Mouse (Mus musculus): ENCODE data around the gene Dlgap1. TPM values are rescaled to one million over a fixed set of nuclear protein-coding genes. Genes with fewer than 3 reads are reported as not detected.

Gene Dlgap1
- polyA plus RNA-seq, 1 experiment from 2014 or later = 2.4 TPM

GRCm38 (mm10) chr17:70248250-70248649 is 279.4 kb downstream of the Dlgap1 start:
- WGBS = 74% methylated on average over 6 of the region's 6 CpGs
- H3K4me3 ChIP-seq (ENCODE audit: low read depth, low read length) = no peak overlapping the region
- DNase-seq (ENCODE audit: low spot score, missing footprints) (no peak), ATAC-seq (ENCODE audit: low FRiP score) (no peak)
- H3K4me2 ChIP-seq = no peak overlapping the region
- no peak overlapping the region for H3K27ac ChIP-seq (ENCODE audit: low read depth, low read length)
- no peaks in the 10 kb centered on the region for H3K9me3 ChIP-seq (ENCODE audit: control insufficient read depth, low read length)
- H3K4me1 ChIP-seq (ENCODE audit: control insufficient read depth, insufficient read depth, low read length) = no peaks in the 10 kb centered on the region
- no peak overlapping the region for H3K9ac ChIP-seq (ENCODE audit: low read length)
- no peaks in the 10 kb centered on the region for H3K36me3 ChIP-seq (ENCODE audit: control insufficient read depth, insufficient read depth, low read length)
- H3K27me3 ChIP-seq (ENCODE audit: control insufficient read depth, insufficient read depth, low read length) = no peaks in the 10 kb centered on the region

DNA sequence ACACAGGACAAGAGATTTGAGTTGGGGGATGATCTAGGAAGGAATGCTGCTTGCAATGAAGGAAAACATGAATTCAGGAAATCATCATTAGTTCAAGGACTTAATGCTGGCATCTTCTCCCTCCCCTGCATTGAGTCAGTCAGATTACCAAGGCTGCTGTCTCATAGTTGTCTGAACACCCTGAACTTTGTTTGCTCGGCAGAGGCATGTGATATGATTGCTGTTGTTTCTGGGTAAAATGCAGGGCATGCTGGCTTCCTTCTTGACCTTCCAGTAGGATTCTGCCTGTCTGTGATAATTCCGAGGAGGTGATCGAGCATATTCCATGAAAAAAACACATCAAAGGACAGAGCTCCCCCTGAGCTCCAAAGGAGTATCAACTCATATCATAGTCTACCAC is 283.6 kb downstream of the Dlgap1 start:
- WGBS = 91% methylated on average over 3 of the region's 3 CpGs

DNA sequence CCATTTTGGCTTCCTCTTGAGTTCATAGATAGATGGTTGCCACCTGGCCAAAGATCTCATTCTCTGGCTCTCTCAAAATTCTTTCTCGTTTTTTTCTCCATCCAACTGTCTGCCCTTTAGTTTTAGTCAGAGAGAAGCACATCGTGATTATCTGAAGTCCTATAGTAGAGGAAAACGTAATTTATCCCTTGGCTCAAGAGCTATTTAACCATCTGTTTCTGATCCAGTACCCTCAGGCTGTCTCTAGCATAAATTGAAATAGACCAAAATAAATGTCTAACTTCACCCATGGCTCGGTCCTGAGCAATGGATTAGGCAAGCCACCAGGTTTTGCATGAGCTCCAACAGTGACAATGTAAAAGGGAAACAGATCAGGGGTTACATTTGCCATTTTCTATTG is 287.5 kb downstream of the Dlgap1 start:
- Histone ChIP-seq H3K27ac (ENCODE audit: low read depth, low read length) (no peak overlapping the region), H3K4me3 (ENCODE audit: low read depth, low read length) (no peak overlapping the region), H3K4me1 (ENCODE audit: control insufficient read depth, insufficient read depth, low read length) (no peaks in the 10 kb centered on the region), H3K27me3 (ENCODE audit: control insufficient read depth, insufficient read depth, low read length) (no peaks in the 10 kb centered on the region), H3K36me3 (ENCODE audit: control insufficient read depth, insufficient read depth, low read length) (no peaks in the 10 kb centered on the region), H3K9ac (ENCODE audit: low read length) (no peak overlapping the region), H3K4me2 (no peak overlapping the region), H3K9me3 (ENCODE audit: control insufficient read depth, low read length) (no peaks in the 10 kb centered on the region)
- ATAC-seq (ENCODE audit: low FRiP score) = no peak
- WGBS = 83% methylated on average over 4 of the region's 4 CpGs
- DNase-seq (ENCODE audit: low spot score, missing footprints) = no peak

More for the DNA sequence above, 283.6 kb downstream of the Dlgap1 start:
- Histone ChIP-seq H3K27me3 (ENCODE audit: control insufficient read depth, insufficient read depth, low read length) (no peaks in the 10 kb centered on the region), H3K9me3 (ENCODE audit: control insufficient read depth, low read length) (no peaks in the 10 kb centered on the region), H3K36me3 (ENCODE audit: control insufficient read depth, insufficient read depth, low read length) (no peaks in the 10 kb centered on the region), H3K4me3 (ENCODE audit: low read depth, low read length) (no peak overlapping the region), H3K9ac (ENCODE audit: low read length) (no peak overlapping the region), H3K4me2 (no peak overlapping the region), H3K27ac (ENCODE audit: low read depth, low read length) (no peak overlapping the region), H3K4me1 (ENCODE audit: control insufficient read depth, insufficient read depth, low read length) (no peaks in the 10 kb centered on the region)
- ATAC-seq (ENCODE audit: low FRiP score) (no peak), DNase-seq (ENCODE audit: low spot score, missing footprints) (no peak)

- 78% methylated on average over 3 of the region's 3 CpGs for WGBS
Observed at GRCm38 (mm10) chr17:70263156-70263555, 294.3 kb downstream of the Dlgap1 start.

GRCm38 (mm10) chr17:70272125-70272524 is 303.3 kb downstream of the Dlgap1 start:
- no peak overlapping the region for H3K4me3 ChIP-seq (ENCODE audit: low read depth, low read length)
- no peaks in the 10 kb centered on the region for H3K27me3 ChIP-seq (ENCODE audit: control insufficient read depth, insufficient read depth, low read length)
- no peaks in the 10 kb centered on the region for H3K9me3 ChIP-seq (ENCODE audit: control insufficient read depth, low read length)
- H3K4me1 ChIP-seq (ENCODE audit: control insufficient read depth, insufficient read depth, low read length) = no peaks in the 10 kb centered on the region
- 89% methylated on average over 2 of the region's 2 CpGs for WGBS
- DNase-seq (ENCODE audit: low spot score, missing footprints) = no peak
- H3K9ac ChIP-seq (ENCODE audit: low read length) = no peak overlapping the region
- H3K4me2 ChIP-seq = no peak overlapping the region
- ATAC-seq (ENCODE audit: low FRiP score) = no peak
- H3K36me3 ChIP-seq (ENCODE audit: control insufficient read depth, insufficient read depth, low read length) = no peaks in the 10 kb centered on the region
- H3K27ac ChIP-seq (ENCODE audit: low read depth, low read length) = no peak overlapping the region

More at GRCm38 (mm10) chr17:70263156-70263555, 294.3 kb downstream of the Dlgap1 start:
- no peak overlapping the region for H3K27ac ChIP-seq (ENCODE audit: low read depth, low read length)
- H3K36me3 ChIP-seq (ENCODE audit: control insufficient read depth, insufficient read depth, low read length) = no peaks in the 10 kb centered on the region
- H3K9me3 ChIP-seq (ENCODE audit: control insufficient read depth, low read length) = no peaks in the 10 kb centered on the region
- no peak overlapping the region for H3K4me3 ChIP-seq (ENCODE audit: low read depth, low read length)
- H3K4me2 ChIP-seq = no peak overlapping the region
- no peak for ATAC-seq (ENCODE audit: low FRiP score)
- DNase-seq (ENCODE audit: low spot score, missing footprints) = no peak
- no peaks in the 10 kb centered on the region for H3K27me3 ChIP-seq (ENCODE audit: control insufficient read depth, insufficient read depth, low read length)
- H3K4me1 ChIP-seq (ENCODE audit: control insufficient read depth, insufficient read depth, low read length) = no peaks in the 10 kb centered on the region
- no peak overlapping the region for H3K9ac ChIP-seq (ENCODE audit: low read length)

GRCm38 (mm10) chr17:70287708-70288107 is 318.8 kb downstream of the Dlgap1 start:
- H3K9ac ChIP-seq (ENCODE audit: low read length) = no peak overlapping the region
- H3K9me3 ChIP-seq (ENCODE audit: control insufficient read depth, low read length) = no peaks in the 10 kb centered on the region
- H3K4me1 ChIP-seq (ENCODE audit: control insufficient read depth, insufficient read depth, low read length) = no peaks in the 10 kb centered on the region
- H3K27ac ChIP-seq (ENCODE audit: low read depth, low read length) = no peak overlapping the region
- WGBS = 85% methylated on average over 2 of the region's 2 CpGs
- no peaks in the 10 kb centered on the region for H3K27me3 ChIP-seq (ENCODE audit: control insufficient read depth, insufficient read depth, low read length)
- no peaks in the 10 kb centered on the region for H3K36me3 ChIP-seq (ENCODE audit: control insufficient read depth, insufficient read depth, low read length)
- H3K4me2 ChIP-seq = no peak overlapping the region
- H3K4me3 ChIP-seq (ENCODE audit: low read depth, low read length) = no peak overlapping the region
- DNase-seq (ENCODE audit: low spot score, missing footprints) (no peak), ATAC-seq (ENCODE audit: low FRiP score) (no peak)

- no peaks in the 10 kb centered on the region for H3K27me3 ChIP-seq (ENCODE audit: control insufficient read depth, insufficient read depth, low read length)
- no peaks in the 10 kb centered on the region for H3K9me3 ChIP-seq (ENCODE audit: control insufficient read depth, low read length)
- no peak overlapping the region for H3K9ac ChIP-seq (ENCODE audit: low read length)
- H3K4me1 ChIP-seq (ENCODE audit: control insufficient read depth, insufficient read depth, low read length) = no peaks in the 10 kb centered on the region
- no peak overlapping the region for H3K4me3 ChIP-seq (ENCODE audit: low read depth, low read length)
- no peak for DNase-seq (ENCODE audit: low spot score, missing footprints)
- no peak overlapping the region for H3K4me2 ChIP-seq
- no peaks in the 10 kb centered on the region for H3K36me3 ChIP-seq (ENCODE audit: control insufficient read depth, insufficient read depth, low read length)
- ATAC-seq (ENCODE audit: low FRiP score) = no peak
- WGBS = 87% methylated on average over 7 of the region's 7 CpGs
- no peak overlapping the region for H3K27ac ChIP-seq (ENCODE audit: low read depth, low read length)
Observed at GRCm38 (mm10) chr17:70294106-70294505, 325.2 kb downstream of the Dlgap1 start.

DNA sequence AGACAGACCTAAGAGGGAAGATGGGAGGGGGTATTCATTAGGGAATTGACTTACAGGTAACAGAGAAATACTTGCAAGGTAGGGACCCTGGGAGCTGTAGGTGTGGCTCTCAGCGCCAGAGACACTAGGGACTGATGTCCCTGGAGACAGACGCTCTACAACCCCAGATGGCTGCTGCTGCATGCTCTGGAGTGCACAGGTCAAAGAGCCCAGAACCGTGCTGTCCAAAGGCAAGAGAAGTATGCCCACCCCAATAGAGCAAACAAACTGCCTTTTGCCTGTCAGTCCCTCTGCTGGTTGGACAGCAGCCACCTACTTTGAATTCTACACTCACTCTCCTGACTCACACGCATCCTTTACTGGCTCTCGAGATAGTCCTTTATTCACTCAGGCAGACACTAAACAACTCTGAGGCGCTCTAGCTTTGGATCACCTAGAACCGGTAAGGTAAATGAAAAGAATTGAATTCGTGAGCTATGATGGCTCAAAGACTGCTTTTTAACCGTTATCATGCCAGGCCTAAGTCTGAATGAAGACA is 333.1 kb downstream of the Dlgap1 start:
- Histone ChIP-seq H3K4me1 (ENCODE audit: control insufficient read depth, insufficient read depth, low read length) (no peaks in the 10 kb centered on the region), H3K9me3 (ENCODE audit: control insufficient read depth, low read length) (no peaks in the 10 kb centered on the region), H3K4me2 (no peak overlapping the region), H3K9ac (ENCODE audit: low read length) (no peak overlapping the region), H3K36me3 (ENCODE audit: control insufficient read depth, insufficient read depth, low read length) (no peaks in the 10 kb centered on the region), H3K4me3 (ENCODE audit: low read depth, low read length) (no peak overlapping the region), H3K27me3 (ENCODE audit: control insufficient read depth, insufficient read depth, low read length) (no peaks in the 10 kb centered on the region), H3K27ac (ENCODE audit: low read depth, low read length) (no peak overlapping the region)
- DNase-seq (ENCODE audit: low spot score, missing footprints) = no peak
- no peak for ATAC-seq (ENCODE audit: low FRiP score)
- 79% methylated on average over 9 of the region's 9 CpGs for WGBS

DNA sequence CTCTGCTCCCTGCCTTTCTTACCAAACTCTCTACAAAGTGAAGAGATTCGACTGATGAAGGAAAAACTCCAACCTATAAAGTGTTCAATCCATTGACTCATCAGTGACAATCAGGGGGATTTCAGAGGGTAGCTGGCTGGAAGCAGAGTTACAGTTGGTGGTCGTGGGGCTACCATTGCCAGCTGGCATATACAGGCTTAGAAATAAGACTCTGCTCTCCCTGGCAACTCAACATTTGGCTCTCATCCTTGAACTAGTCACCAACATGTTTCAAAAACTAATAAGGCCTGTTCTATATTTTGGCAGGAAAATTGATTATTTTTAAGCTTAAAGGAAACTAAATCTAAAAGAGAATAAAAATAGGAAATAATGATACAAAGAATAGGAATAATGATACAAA is 333.8 kb downstream of the Dlgap1 start:
- Histone ChIP-seq H3K9ac (ENCODE audit: low read length) (no peak overlapping the region), H3K4me2 (no peak overlapping the region), H3K27ac (ENCODE audit: low read depth, low read length) (no peak overlapping the region), H3K36me3 (ENCODE audit: control insufficient read depth, insufficient read depth, low read length) (no peaks in the 10 kb centered on the region), H3K4me1 (ENCODE audit: control insufficient read depth, insufficient read depth, low read length) (no peaks in the 10 kb centered on the region), H3K4me3 (ENCODE audit: low read depth, low read length) (no peak overlapping the region), H3K27me3 (ENCODE audit: control insufficient read depth, insufficient read depth, low read length) (no peaks in the 10 kb centered on the region), H3K9me3 (ENCODE audit: control insufficient read depth, low read length) (no peaks in the 10 kb centered on the region)
- WGBS = 89% methylated on average over 2 of the region's 2 CpGs
- ATAC-seq (ENCODE audit: low FRiP score) (no peak), DNase-seq (ENCODE audit: low spot score, missing footprints) (no peak)
